Mouse (Mus musculus) thymus, postnatal 14 days (tissue): ENCODE results near the gene Ppm1g.
"Not testable (repeated sequence)": the region's sequence is repeated elsewhere in the genome, so short reads cannot be mapped to it uniquely, and the experiment has no call there.

Experiments
- DNase-seq: peaks from one replicate; pipeline ENCODE4 v3.0.0; 2021

The Ppm1g gene

GRCm38 (mm10) chr5:31219070-31219469 is 1.4 kb downstream of the Ppm1g start:
- DNase-seq: no peak

GRCm38 (mm10) chr5:31218294-31218693 is 2.2 kb downstream of the Ppm1g start:
- DNase-seq: peak; percentile 44

GRCm38 (mm10) chr5:31216554-31216953 is 3.9 kb downstream of the Ppm1g start:
- not testable (repeated sequence) for DNase-seq

- no peak for DNase-seq
Observed at GRCm38 (mm10) chr5:31204421-31204820, 16.1 kb downstream of the Ppm1g start.

- no peak for DNase-seq
Observed at GRCm38 (mm10) chr5:31203866-31204265, 16.6 kb downstream of the Ppm1g start.

GRCm38 (mm10) chr5:31202933-31203332 is 17.6 kb downstream of the Ppm1g start:
- no peak for DNase-seq

GRCm38 (mm10) chr5:31201742-31202590 is 18.5 kb downstream of the Ppm1g start, which contains the start of gene Zfp513:
Gene Zfp513, minus strand, starts transcription at chr5:31202303.
- peak; percentile 94 for DNase-seq

GRCm38 (mm10) chr5:31201042-31201741 is 19.3 kb downstream of the Ppm1g start:
- DNase-seq: no peak

- DNase-seq: peak; percentile 32
Observed at GRCm38 (mm10) chr5:31200327-31200768, 20.1 kb downstream of the Ppm1g start.

GRCm38 (mm10) chr5:31199893-31200292 is 20.6 kb downstream of the Ppm1g start:
- DNase-seq: no peak

GRCm38 (mm10) chr5:31199321-31199892 is 21.1 kb downstream of the Ppm1g start:
- no peak for DNase-seq

GRCm38 (mm10) chr5:31198616-31199320 is 21.7 kb downstream of the Ppm1g start:
- no peak for DNase-seq

- no peak for DNase-seq
Observed at GRCm38 (mm10) chr5:31198170-31198569, 22.3 kb downstream of the Ppm1g start.

- DNase-seq: no peak
Observed at GRCm38 (mm10) chr5:31197072-31197471, 23.4 kb downstream of the Ppm1g start.

- DNase-seq: no peak
Observed at GRCm38 (mm10) chr5:31196207-31196606, 24.3 kb downstream of the Ppm1g start.

GRCm38 (mm10) chr5:31195671-31196070 is 24.8 kb downstream of the Ppm1g start:
- no peak for DNase-seq

- DNase-seq: no peak
Observed at GRCm38 (mm10) chr5:31194486-31195485, 25.7 kb downstream of the Ppm1g start.

GRCm38 (mm10) chr5:31193631-31194281 is 26.7 kb downstream of the Ppm1g start:
- DNase-seq: no peak

- peak; percentile 99 for DNase-seq
Observed at GRCm38 (mm10) chr5:31192939-31193630, 27.4 kb downstream of the Ppm1g start, which contains the start of the genes Snx17 and Eif2b4. Gene Snx17, plus strand, starts transcription at chr5:31193227. Gene Eif2b4, minus strand, starts transcription at chr5:31193430.
